Mouse (Mus musculus) left cerebral cortex, adult 18-20 months (tissue): ENCODE results near the gene Rps6ka5. TPM values are rescaled to one million over a fixed set of nuclear protein-coding genes. Genes with fewer than 3 reads are reported as not detected.

Experiments
- DNase-seq, 2 experiments: peaks; one replicate each; pipeline ENCODE4 v3.0.0; 2021 to 2022; ENCODE audit warnings: low spot score in 2 of 2, mixed read lengths in 1 of 2
- total RNA-seq, 2 experiments: library from RNA; stranded (reverse); gene quantifications; 2 replicates each; pipeline ENCODE4 v1.2.3; 2021

The Rps6ka5 gene
- total RNA-seq, 2 experiments from 2014 or later, result 22.8 to 27.7 TPM

- DNase-seq, result no peak
Measured at GRCm38 (mm10) chr12:100503659-100504058, 223.1 kb downstream of the Rps6ka5 start.

- DNase-seq, result no peak
Measured at GRCm38 (mm10) chr12:100502544-100502943, 224.2 kb downstream of the Rps6ka5 start.

GRCm38 (mm10) chr12:100501261-100501660, 225.5 kb downstream of the Rps6ka5 start:
- DNase-seq, result no peak

GRCm38 (mm10) chr12:100499469-100499868, 227.3 kb downstream of the Rps6ka5 start:
- DNase-seq, result no peak

Other genes starting within 250 kb of the Rps6ka5 start
- gene Ttc7b, start 206.2 kb downstream of the Rps6ka5 start, total RNA-seq, result 100 to 1,000 TPM; 220 to 240 TPM
- 10 to 100 TPM in 1 of 2 experiments, 1 to 10 TPM in 1; 9.0 to 13.0 TPM for gene Dglucy, start 52.1 kb upstream of the Rps6ka5 start, total RNA-seq
- 10 to 100 TPM; 18.0 to 19.0 TPM for gene Gpr68, start 181.2 kb upstream of the Rps6ka5 start, total RNA-seq